Mouse (Mus musculus): ENCODE measurements at regions not wholly inside any gene's neighbourhood (a gene's known extent, or its start where the extent isn't known, plus 50 kb on each side); places are given as distances from the start of the nearest gene placed in this dataset.

- Histone ChIP-seq H3K27me3 (ENCODE audit: control insufficient read depth, insufficient read depth, low read length) (no peaks in the 10 kb centered on the region), H3K27ac (ENCODE audit: low read length) (no peak overlapping the region), H3K4me1 (ENCODE audit: control insufficient read depth, insufficient read depth, low read length) (no peaks in the 10 kb centered on the region), H3K4me3 (replicated peaks; ENCODE audit: low read length) (no peak overlapping the region), H3K9me3 (replicated peaks; ENCODE audit: control insufficient read depth, low read length) (0 out of 2 replicates have a peak, but pooled peaks cover 3% of the 10 kb centered on the region), H3K36me3 (ENCODE audit: control insufficient read depth, insufficient read depth, low read length) (no peaks in the 10 kb centered on the region), H3K9ac (ENCODE audit: low read length) (no peak overlapping the region), H3K4me2 (ENCODE audit: low read depth, low read length) (no peak overlapping the region)
- ATAC-seq (ENCODE audit: insufficient read depth, low FRiP score) = no peak
- 80% methylated on average over 12 of the region's 12 CpGs for whole genome bisulfite sequencing
Observed at GRCm38 (mm10) chr1:41036940-41037339, 231.5 kb downstream of the Tmem182 start.

- no peak for ATAC-seq (ENCODE audit: insufficient read depth, low FRiP score)
- no peak overlapping the region for H3K4me2 ChIP-seq (ENCODE audit: low read depth, low read length)
- no peaks in the 10 kb centered on the region for H3K4me1 ChIP-seq (ENCODE audit: control insufficient read depth, insufficient read depth, low read length)
- H3K9me3 ChIP-seq (replicated peaks; ENCODE audit: control insufficient read depth, low read length) = no peaks in the 10 kb centered on the region
- H3K9ac ChIP-seq (ENCODE audit: low read length) = no peak overlapping the region
- H3K36me3 ChIP-seq (ENCODE audit: control insufficient read depth, insufficient read depth, low read length) = no peaks in the 10 kb centered on the region
- H3K4me3 ChIP-seq (replicated peaks; ENCODE audit: low read length) = no peak overlapping the region
- 86% methylated on average over 5 of the region's 5 CpGs for WGBS
- no peak overlapping the region for H3K27ac ChIP-seq (ENCODE audit: low read length)
- H3K27me3 ChIP-seq (ENCODE audit: control insufficient read depth, insufficient read depth, low read length) = no peaks in the 10 kb centered on the region
Observed at GRCm38 (mm10) chr1:41054426-41054955, 249.1 kb downstream of the Tmem182 start.

- Histone ChIP-seq H3K4me3 (replicated peaks; ENCODE audit: low read length) (no peak overlapping the region), H3K36me3 (ENCODE audit: control insufficient read depth, insufficient read depth, low read length) (no peaks in the 10 kb centered on the region)
- WGBS = 69% methylated on average over 10 of the region's 10 CpGs
Observed at GRCm38 (mm10) chr1:41055761-41056160, 250.4 kb downstream of the Tmem182 start.

GRCm38 (mm10) chr1:41065130-41065529 lies 259.7 kb downstream of the Tmem182 start:
- H3K9me3 ChIP-seq (replicated peaks; ENCODE audit: control insufficient read depth, low read length) = no peaks in the 10 kb centered on the region
- H3K27ac ChIP-seq (ENCODE audit: low read length) = no peak overlapping the region
- no peak overlapping the region for H3K9ac ChIP-seq (ENCODE audit: low read length)
- no peaks in the 10 kb centered on the region for H3K36me3 ChIP-seq (ENCODE audit: control insufficient read depth, insufficient read depth, low read length)
- no peak overlapping the region for H3K4me2 ChIP-seq (ENCODE audit: low read depth, low read length)
- H3K4me1 ChIP-seq (ENCODE audit: control insufficient read depth, insufficient read depth, low read length) = no peaks in the 10 kb centered on the region
- no peak overlapping the region for H3K4me3 ChIP-seq (replicated peaks; ENCODE audit: low read length)
- H3K27me3 ChIP-seq (ENCODE audit: control insufficient read depth, insufficient read depth, low read length) = no peaks in the 10 kb centered on the region
- no peak for ATAC-seq (ENCODE audit: insufficient read depth, low FRiP score)
- WGBS = 87% methylated on average over 10 of the region's 10 CpGs

More at GRCm38 (mm10) chr1:41055761-41056160, 250.4 kb downstream of the Tmem182 start:
- Histone ChIP-seq H3K9ac (ENCODE audit: low read length) (no peak overlapping the region), H3K9me3 (replicated peaks; ENCODE audit: control insufficient read depth, low read length) (no peaks in the 10 kb centered on the region), H3K4me2 (ENCODE audit: low read depth, low read length) (no peak overlapping the region), H3K4me1 (ENCODE audit: control insufficient read depth, insufficient read depth, low read length) (no peaks in the 10 kb centered on the region), H3K27ac (ENCODE audit: low read length) (no peak overlapping the region), H3K27me3 (ENCODE audit: control insufficient read depth, insufficient read depth, low read length) (no peaks in the 10 kb centered on the region)
- no peak for ATAC-seq (ENCODE audit: insufficient read depth, low FRiP score)

GRCm38 (mm10) chr1:41104869-41105268 lies 299.5 kb downstream of the Tmem182 start:
- Histone ChIP-seq H3K27me3 (ENCODE audit: control insufficient read depth, insufficient read depth, low read length) (no peaks in the 10 kb centered on the region), H3K27ac (ENCODE audit: low read length) (no peak overlapping the region), H3K36me3 (ENCODE audit: control insufficient read depth, insufficient read depth, low read length) (no peaks in the 10 kb centered on the region), H3K9me3 (replicated peaks; ENCODE audit: control insufficient read depth, low read length) (no peaks in the 10 kb centered on the region), H3K9ac (ENCODE audit: low read length) (no peak overlapping the region), H3K4me2 (ENCODE audit: low read depth, low read length) (no peak overlapping the region), H3K4me3 (replicated peaks; ENCODE audit: low read length) (no peak overlapping the region), H3K4me1 (ENCODE audit: control insufficient read depth, insufficient read depth, low read length) (no peaks in the 10 kb centered on the region)
- WGBS = 93% methylated on average over 5 of the region's 5 CpGs
- ATAC-seq (ENCODE audit: insufficient read depth, low FRiP score) = no peak

- no peaks in the 10 kb centered on the region for H3K36me3 ChIP-seq (ENCODE audit: control insufficient read depth, insufficient read depth, low read length)
- H3K4me1 ChIP-seq (ENCODE audit: control insufficient read depth, insufficient read depth, low read length) = no peaks in the 10 kb centered on the region
- H3K27me3 ChIP-seq (ENCODE audit: control insufficient read depth, insufficient read depth, low read length) = no peaks in the 10 kb centered on the region
- no peak overlapping the region for H3K9ac ChIP-seq (ENCODE audit: low read length)
- ATAC-seq (ENCODE audit: insufficient read depth, low FRiP score) = no peak
- no peak overlapping the region for H3K4me2 ChIP-seq (ENCODE audit: low read depth, low read length)
- 86% methylated on average over 5 of the region's 5 CpGs for WGBS
- H3K27ac ChIP-seq (ENCODE audit: low read length) = no peak overlapping the region
- no peaks in the 10 kb centered on the region for H3K9me3 ChIP-seq (replicated peaks; ENCODE audit: control insufficient read depth, low read length)
- H3K4me3 ChIP-seq (replicated peaks; ENCODE audit: low read length) = no peak overlapping the region
Observed at GRCm38 (mm10) chr1:41121636-41122175, 316.3 kb downstream of the Tmem182 start.

GRCm38 (mm10) chr1:41131410-41131809 lies 326.0 kb downstream of the Tmem182 start:
- WGBS = 7% methylated on average over 9 of the region's 9 CpGs
- H3K4me1 ChIP-seq (ENCODE audit: control insufficient read depth, insufficient read depth, low read length) = no peaks in the 10 kb centered on the region
- H3K9me3 ChIP-seq (replicated peaks; ENCODE audit: control insufficient read depth, low read length) = no peaks in the 10 kb centered on the region
- no peak overlapping the region for H3K9ac ChIP-seq (ENCODE audit: low read length)
- no peak for ATAC-seq (ENCODE audit: insufficient read depth, low FRiP score)
- H3K27ac ChIP-seq (ENCODE audit: low read length) = no peak overlapping the region
- H3K4me2 ChIP-seq (ENCODE audit: low read depth, low read length) = no peak overlapping the region
- no peaks in the 10 kb centered on the region for H3K27me3 ChIP-seq (ENCODE audit: control insufficient read depth, insufficient read depth, low read length)
- no peak overlapping the region for H3K4me3 ChIP-seq (replicated peaks; ENCODE audit: low read length)
- no peaks in the 10 kb centered on the region for H3K36me3 ChIP-seq (ENCODE audit: control insufficient read depth, insufficient read depth, low read length)

- no peak overlapping the region for H3K9ac ChIP-seq (ENCODE audit: low read length)
- no peaks in the 10 kb centered on the region for H3K4me1 ChIP-seq (ENCODE audit: control insufficient read depth, insufficient read depth, low read length)
- 6% methylated on average over 1 of the region's 1 CpGs for WGBS
- no peaks in the 10 kb centered on the region for H3K9me3 ChIP-seq (replicated peaks; ENCODE audit: control insufficient read depth, low read length)
- no peak overlapping the region for H3K27ac ChIP-seq (ENCODE audit: low read length)
- H3K27me3 ChIP-seq (ENCODE audit: control insufficient read depth, insufficient read depth, low read length) = no peaks in the 10 kb centered on the region
- no peak overlapping the region for H3K4me2 ChIP-seq (ENCODE audit: low read depth, low read length)
- no peak for ATAC-seq (ENCODE audit: insufficient read depth, low FRiP score)
- no peak overlapping the region for H3K4me3 ChIP-seq (replicated peaks; ENCODE audit: low read length)
- no peaks in the 10 kb centered on the region for H3K36me3 ChIP-seq (ENCODE audit: control insufficient read depth, insufficient read depth, low read length)
Observed at GRCm38 (mm10) chr1:41133143-41133542, 327.7 kb downstream of the Tmem182 start.

GRCm38 (mm10) chr1:41133946-41134345 lies 328.5 kb downstream of the Tmem182 start:
- 76% methylated on average over 8 of the region's 8 CpGs for WGBS
- no peak overlapping the region for H3K27ac ChIP-seq (ENCODE audit: low read length)
- no peaks in the 10 kb centered on the region for H3K9me3 ChIP-seq (replicated peaks; ENCODE audit: control insufficient read depth, low read length)
- H3K4me1 ChIP-seq (ENCODE audit: control insufficient read depth, insufficient read depth, low read length) = no peaks in the 10 kb centered on the region
- H3K4me2 ChIP-seq (ENCODE audit: low read depth, low read length) = no peak overlapping the region
- no peak for ATAC-seq (ENCODE audit: insufficient read depth, low FRiP score)
- H3K9ac ChIP-seq (ENCODE audit: low read length) = no peak overlapping the region
- H3K4me3 ChIP-seq (replicated peaks; ENCODE audit: low read length) = no peak overlapping the region
- H3K36me3 ChIP-seq (ENCODE audit: control insufficient read depth, insufficient read depth, low read length) = no peaks in the 10 kb centered on the region
- no peaks in the 10 kb centered on the region for H3K27me3 ChIP-seq (ENCODE audit: control insufficient read depth, insufficient read depth, low read length)

Data from stomach, embryonic 16.5 days (tissue).